19 mouse cellular contexts compared by ENCODE assay signal in the genomic region with DNA sequence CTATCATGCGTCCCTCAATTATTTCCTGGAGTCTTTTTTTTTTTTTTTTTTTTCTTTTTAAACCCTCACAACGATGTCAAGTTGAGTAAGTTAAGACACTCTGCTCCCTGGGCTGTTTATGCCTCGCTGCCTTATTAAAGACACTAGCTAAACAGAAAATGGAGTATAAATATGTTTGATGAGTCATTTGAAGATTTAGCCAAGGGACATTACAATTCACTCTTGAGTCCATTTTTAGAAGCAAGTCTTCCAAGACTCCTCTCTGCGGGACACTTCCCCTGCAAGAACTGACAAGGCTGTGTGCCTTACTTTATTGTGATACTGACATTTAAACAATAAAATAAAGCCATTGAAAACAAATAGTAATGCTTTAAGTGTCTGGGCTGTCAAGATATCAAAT.
"Had no signal": no experiment of that assay in that cellular context is flagged by ENCODE, and none has a peak within 500 bp of the region (broad histone marks: within the 10 kb centered on the region; RNA-seq: fewer than 3 reads in every experiment).

No protein-coding gene starts in this region.

- H3K27me3 ChIP-seq: liver, embryonic 13.5 days; liver, embryonic 15.5 days; lung, embryonic 15.5 days; megakaryocyte, embryonic 14.5 days; midbrain, embryonic 15.5 days; neural tube, embryonic 12.5 days had no signal

- H3K4me2 ChIP-seq: liver, embryonic 13.5 days; liver, embryonic 15.5 days; lung, embryonic 15.5 days; midbrain, embryonic 11.5 days; midbrain, embryonic 13.5 days; midbrain, embryonic 15.5 days; neural tube, embryonic 12.5 days had no signal

- H3K36me3 ChIP-seq: liver, embryonic 13.5 days; liver, embryonic 15.5 days; lung, embryonic 15.5 days; midbrain, embryonic 13.5 days; midbrain, embryonic 15.5 days; neural tube, embryonic 12.5 days had no signal

- H3K9me3 ChIP-seq: liver, embryonic 13.5 days; liver, embryonic 15.5 days; lung, embryonic 15.5 days; megakaryocyte, embryonic 14.5 days; midbrain, embryonic 13.5 days; midbrain, embryonic 15.5 days; neural tube, embryonic 12.5 days had no signal

- H3K9ac ChIP-seq: liver, embryonic 13.5 days; liver, embryonic 15.5 days; liver, postnatal 0 days; lung, embryonic 15.5 days; midbrain, embryonic 13.5 days; midbrain, embryonic 15.5 days; neural tube, embryonic 12.5 days had no signal

- ATAC-seq: liver, postnatal 0 days; midbrain, embryonic 13.5 days; midbrain, embryonic 15.5 days had no signal

- H3K4me1 ChIP-seq: neural tube, embryonic 12.5 days had no signal

- H3K4me3 ChIP-seq: liver, embryonic 13.5 days; liver, embryonic 15.5 days; lung, embryonic 15.5 days; megakaryocyte, embryonic 14.5 days; midbrain, embryonic 13.5 days; midbrain, embryonic 15.5 days; neural tube, embryonic 12.5 days had no signal

- DNase-seq: liver, embryonic 13.5 days; liver, postnatal 0 days; lung, adult 2 months; lung, postnatal 10 days; lung, postnatal 36 days; right cerebral cortex, adult 18-20 months; right cerebral cortex, postnatal 25 days; right cerebral cortex, postnatal 4 days; thymus, adult 18-20 months; thymus, postnatal 14 days; thymus, postnatal 36 days had no signal

- H3K27ac ChIP-seq: liver, embryonic 13.5 days; liver, embryonic 15.5 days; lung, embryonic 15.5 days; macrophage; midbrain, embryonic 13.5 days; midbrain, embryonic 15.5 days; neural tube, embryonic 12.5 days had no signal
